Mouse (Mus musculus) kidney, adult 2 months (tissue): Measurements from ENCODE around the gene Gm17349.

Source experiments
- CTCF ChIP-seq: fragments of 200-500 bp; conservative IDR thresholded peaks from 2 replicates; pipeline ENCODE4 v1.5.1; 2011; ENCODE audit warnings: low read depth, mild to moderate bottlenecking, control low read depth, low read length, moderate library complexity, mixed read lengths; ENCODE audit not compliant: insufficient read depth, insufficient read length
- POLR2A ChIP-seq: fragments of 200-500 bp; IDR thresholded peaks from one replicate; pipeline ENCODE4 v1.6.1; 2011; ENCODE audit warnings: low read depth, low read length, control low read depth

GRCm38 (mm10) chr15:99684156-99684555 lies 21.1 kb downstream of the Gm17349 start:
- TF ChIP-seq POLR2A, result no peak
- no peak for TF ChIP-seq CTCF
